Mouse (Mus musculus) frontal cortex, postnatal 10 days (tissue): ENCODE measurements at regions not wholly inside any gene's neighbourhood (a gene's known extent, or its start where the extent isn't known, plus 50 kb on each side); places are given as distances from the start of the nearest gene placed in this dataset.
"Not testable (repeated sequence)": the region's sequence is repeated elsewhere in the genome, so short reads cannot be mapped to it uniquely, and the experiment has no call there.

Source experiments
- DNase-seq, 2 experiments: peaks; one replicate each; pipeline ENCODE4 v3.0.0; 2022; ENCODE audit warnings: low spot score in 2 of 2, mixed read lengths in 1 of 2

DNA sequence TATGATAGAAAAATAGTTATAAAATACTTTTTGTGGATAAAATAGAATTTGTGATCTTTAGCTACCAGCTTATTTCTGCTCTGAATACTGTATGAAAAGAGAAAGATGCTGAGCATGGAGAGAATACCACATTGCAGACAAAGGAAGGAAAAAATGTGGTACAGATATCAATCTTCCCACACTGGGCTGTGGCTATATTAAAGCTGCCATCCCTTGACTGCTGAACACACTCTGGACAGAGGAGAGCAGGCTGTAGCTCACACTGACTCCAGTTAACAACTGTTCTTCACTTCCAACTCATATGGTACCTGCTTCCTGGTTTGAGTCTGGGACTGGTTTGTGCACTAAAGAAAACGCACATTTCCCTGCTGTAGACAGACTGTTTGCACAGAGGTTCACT, 76.7 kb upstream of the Try4 start:
- no peak for DNase-seq

DNA sequence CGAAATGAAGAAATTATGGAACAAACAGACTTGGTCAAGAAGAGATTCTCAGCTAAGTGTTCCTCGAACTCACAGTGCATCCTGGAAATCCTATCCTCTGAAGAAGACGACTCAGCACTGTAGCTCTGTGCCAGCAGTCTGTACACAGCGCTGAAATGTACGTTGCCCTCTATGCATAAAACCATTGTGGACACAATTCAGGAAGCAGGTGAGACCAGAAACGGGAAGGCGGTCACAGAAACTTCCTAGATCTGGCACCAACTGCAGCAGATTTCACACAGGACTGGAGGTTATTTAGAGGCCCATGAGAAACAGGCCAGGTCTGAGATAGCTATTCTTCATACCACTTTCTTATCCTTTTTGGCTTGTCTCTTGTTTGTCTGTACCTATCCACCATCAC, 83.7 kb upstream of the Try4 start:
- DNase-seq, result no peak

DNA sequence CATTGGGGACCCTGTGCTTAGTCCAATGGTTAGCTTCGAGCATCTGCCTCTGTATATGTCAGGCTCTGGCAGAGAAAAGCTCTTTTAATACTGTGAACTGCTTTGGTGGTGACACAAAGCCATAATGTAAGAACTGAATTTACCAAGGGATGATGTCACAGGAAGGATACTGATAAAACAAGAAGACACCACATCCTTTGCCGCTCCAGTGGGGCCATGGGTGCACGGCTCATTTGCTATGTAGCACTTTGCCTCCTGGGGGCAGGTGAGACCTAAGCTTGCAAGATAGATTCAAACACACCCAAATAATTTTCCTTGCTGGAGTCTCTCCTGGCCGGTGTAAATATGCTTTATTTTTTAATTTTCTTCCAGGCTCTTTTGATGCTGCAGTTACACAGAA, 86.2 kb upstream of the Try4 start:
- DNase-seq, result no peak

DNA sequence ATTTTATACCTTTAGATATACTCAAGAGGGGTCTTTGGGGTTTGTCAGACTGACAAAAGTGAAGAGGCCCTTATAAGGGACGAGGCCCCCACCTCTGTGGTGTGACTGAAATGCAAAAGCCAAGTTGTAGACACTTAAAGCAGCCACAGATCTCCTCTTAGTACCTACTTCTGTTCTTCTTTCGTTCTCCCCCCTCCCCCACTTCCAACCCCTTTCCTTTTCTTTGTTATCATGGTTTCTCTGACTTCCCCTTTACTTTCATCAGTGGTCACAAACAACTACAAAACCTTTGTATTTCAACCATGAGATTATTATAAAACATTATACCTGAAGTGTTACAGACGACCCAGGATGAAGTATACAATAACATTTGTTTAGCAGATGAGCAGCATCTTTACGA, 96.2 kb upstream of the Try4 start:
- no peak for DNase-seq

DNA sequence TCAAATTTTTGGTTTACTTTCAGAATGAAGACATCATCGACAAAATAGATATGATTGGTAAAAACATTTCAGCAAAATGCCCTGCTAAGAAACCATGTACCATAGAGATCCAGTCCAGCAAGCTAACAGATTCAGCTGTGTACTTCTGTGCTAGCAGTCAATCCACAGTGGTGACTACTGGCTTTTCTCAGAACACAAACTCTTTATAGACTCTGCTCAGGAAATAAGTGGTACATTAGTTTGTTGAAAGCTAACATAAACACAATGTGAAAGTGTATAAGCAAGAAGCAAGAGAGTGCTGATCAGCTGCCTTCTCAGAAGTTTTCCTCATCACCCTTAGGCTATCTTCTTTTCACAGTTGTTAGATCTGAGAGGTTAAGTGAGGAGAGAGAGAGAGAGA, 99.2 kb upstream of the Try4 start:
- no peak for DNase-seq

DNA sequence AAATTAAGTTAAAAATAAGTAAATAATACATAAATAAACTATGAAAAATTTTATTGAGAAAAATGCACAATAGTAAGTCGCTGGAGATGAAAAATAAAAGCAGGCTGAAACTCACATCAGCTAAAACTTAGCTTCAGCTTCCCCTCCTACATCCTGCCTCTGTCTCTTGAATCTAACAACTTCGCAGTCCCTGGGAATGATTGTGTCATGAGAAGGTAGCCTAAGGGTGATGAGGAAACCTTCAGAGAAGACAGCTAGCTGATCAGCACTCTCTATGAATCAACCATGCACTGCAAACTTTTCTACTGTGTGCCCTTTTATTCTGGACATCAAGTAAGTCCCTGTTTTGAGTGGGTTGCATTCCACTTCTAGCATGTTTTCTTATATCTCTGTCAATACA, 99.8 kb upstream of the Try4 start:
- no peak for DNase-seq

DNA sequence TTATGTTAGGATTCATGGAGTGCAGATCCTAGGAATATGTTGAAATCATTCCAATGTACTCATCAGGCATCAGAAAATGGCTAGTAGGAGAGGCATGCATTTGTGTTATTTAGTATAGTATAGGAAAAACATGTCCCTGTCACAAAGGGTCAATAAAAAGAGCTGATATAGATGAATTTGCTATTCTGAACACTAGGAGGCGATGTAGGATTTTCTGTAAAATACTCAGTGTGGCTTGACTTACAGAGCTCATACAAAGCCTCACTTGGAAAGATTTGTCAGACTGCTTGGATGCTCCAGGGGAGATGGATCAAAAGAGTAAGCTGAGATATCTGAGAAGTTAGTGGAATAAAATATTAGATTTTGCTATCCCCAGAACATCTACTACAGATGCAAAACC, 107.6 kb upstream of the Try4 start:
- no peak for DNase-seq

DNA sequence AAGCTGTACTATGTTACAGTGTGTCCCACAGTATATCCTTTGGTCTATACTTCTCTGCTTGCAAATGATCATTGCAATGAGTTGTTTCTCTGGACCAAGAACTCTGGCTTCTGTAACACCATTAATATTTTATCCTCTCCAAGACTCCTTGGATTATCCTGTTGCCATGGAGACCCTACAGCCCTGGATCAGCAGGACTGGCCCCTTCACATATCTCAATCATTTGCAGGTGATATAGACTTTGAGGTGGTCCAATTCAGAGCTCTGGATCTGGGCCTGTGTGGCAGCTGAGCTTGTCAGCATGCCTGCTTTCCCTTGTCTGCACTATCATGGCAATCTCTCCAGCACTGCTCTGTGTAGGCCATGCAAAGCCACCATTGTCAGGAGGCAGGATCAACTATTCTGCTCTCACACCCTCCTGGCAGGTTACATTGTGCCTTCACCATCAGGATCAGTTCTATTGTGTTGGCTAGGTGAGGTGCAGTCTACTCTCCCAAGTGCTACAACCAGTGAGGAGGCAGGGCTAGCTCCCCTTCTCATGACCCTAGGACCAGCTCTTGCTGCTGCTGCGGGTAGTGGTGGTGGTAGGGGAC, 110.2 kb upstream of the Try4 start:
- no peak for DNase-seq

DNA sequence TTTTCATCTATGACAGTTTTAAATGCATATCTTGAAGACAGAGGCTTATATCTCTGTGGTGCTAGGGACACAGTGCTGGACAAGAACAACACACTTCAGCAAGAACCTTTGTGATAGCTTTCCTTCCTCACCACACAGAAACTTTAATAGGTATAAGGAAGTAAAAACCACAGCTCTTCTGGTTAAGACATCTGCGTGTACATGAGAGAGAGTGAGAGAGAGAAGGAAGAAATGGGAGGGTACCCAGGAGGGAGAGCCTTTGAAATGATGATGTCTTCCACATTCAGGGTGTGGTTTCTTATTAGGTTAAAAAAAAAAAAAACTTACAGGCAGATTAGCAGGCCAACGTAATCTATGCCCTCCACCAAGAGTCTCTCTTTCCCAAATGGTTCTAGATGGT, 113.2 kb upstream of the Try4 start:
- DNase-seq, result no peak

DNA sequence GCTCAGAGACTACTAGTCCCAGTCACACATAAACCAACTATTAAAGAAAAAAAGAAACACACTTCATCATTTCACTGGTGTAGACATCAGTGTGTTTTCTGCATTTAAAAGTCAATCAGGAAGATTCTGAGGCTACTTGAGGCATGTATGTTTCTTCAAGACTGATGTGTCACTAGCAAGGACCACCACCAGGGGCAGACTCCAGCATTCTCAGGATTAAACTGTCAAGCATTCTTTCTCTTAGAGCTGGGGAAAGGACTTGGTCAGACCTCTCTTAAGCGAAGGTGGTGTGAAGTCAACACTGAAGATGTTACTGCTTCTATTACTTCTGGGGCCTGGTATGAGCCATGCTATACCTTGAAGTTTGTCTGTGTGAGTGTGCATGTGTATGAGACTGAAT, 114.1 kb upstream of the Try4 start:
- DNase-seq, result no peak

DNA sequence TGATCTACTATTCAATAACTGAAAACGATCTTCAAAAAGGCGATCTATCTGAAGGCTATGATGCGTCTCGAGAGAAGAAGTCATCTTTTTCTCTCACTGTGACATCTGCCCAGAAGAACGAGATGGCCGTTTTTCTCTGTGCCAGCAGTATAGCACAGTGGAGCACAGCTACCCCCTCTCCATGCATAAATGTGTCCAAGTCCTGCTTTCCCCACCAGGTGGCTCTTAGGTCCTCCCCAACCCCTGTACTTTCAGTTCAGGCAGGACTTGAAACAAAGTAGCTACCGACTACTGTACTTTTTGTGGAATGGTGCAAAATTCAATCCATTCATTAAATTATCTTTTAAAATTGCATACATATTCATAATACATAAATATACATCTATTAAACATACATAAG, 123.2 kb upstream of the Try4 start:
- no peak for DNase-seq

DNA sequence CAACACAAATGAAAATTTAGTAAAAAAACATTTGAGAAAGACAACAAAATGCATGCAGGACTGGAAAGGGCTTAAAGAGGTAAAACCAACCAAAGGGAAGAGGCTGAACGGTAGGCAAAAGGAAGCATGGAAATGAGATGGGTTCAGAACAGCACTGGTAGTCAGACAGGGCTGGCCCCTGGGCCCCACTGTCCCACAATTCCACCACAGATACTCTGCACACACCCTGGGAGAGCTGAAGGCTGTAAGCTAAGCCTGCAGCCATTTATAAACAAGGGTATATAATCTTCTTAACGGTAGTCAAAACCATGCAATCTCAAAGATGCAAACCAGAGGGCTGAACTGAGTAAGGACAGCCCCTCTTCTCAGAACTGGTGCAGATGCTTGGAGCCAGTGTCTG, 124.0 kb upstream of the Try4 start:
- no peak for DNase-seq

DNA sequence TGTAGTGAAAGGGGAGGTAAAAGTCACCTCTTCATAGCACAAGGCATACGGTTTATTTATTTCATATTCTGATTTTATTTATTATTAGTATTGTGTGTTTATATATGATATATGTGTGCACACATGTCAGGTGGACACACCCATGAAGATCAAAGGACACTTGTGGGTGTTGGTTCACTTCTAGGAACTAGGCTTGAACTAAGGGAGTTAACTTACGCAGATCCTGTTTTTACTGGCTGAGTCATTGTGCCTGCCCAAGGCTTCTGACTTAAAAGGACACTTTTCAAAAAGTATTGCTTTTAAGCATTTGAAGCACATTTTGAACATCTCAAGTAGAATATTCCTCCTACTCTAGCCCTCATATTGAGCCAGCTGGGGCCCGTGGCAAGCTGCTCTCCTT, 124.9 kb upstream of the Try4 start:
- DNase-seq, result no peak

DNA sequence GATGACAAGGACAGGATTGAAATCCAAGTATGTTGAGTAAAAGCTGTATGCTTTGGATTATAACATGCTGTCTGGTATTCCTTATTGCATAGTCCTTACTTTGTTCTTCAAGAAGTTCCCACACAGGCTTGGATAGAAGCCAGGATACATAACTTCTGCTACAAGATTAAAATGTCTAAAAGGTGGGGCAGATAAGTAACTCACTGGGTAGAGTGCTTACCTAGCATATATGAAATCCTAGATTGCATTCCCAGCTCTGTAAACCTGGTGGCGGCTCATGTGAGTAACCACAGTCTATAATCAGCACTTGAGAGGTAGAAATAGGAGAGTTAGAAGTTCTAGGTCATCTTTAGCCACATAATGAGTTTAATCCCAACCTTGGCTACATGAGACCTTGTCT, 126.0 kb upstream of the Try4 start:
- no peak for DNase-seq

DNA sequence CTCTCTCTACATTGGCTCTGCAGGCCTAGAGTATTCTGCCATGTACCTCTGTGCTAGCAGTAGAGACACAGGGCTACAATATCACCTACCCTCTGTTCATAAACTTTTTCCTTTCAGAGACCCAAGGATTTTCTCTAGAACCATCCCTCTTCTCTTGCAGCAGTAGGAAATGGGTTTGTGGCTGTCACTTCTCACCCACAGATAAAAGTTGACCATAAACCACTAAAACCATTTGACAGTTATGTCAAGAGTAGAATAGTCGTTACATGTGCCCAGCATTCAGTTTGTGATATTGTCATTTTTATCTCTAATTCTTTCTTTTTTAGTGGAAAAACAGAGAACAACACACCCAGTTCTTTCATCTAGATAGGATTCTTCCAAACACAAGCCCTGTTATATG, 128.2 kb upstream of the 2210010C04Rik start:
- no peak for DNase-seq

DNA sequence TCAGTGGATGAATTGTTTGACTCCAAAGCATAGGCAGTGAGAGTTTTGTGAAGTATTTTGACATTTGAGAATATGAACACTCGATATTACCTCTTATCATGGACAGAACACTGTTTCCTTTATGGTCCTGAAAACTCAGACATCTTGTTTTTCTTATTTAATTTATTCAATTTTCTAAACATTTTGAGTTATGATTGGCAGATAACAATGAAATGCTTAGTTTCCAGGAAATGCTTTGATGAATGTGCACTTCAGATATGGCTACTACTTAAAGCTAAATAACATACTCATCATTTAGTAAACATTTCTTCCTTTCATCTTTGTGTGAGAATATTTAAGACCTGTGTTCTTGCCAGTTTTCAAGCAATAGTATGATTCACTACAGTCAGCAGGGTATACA, 126.4 kb upstream of the 2210010C04Rik start:
- no peak for DNase-seq

DNA sequence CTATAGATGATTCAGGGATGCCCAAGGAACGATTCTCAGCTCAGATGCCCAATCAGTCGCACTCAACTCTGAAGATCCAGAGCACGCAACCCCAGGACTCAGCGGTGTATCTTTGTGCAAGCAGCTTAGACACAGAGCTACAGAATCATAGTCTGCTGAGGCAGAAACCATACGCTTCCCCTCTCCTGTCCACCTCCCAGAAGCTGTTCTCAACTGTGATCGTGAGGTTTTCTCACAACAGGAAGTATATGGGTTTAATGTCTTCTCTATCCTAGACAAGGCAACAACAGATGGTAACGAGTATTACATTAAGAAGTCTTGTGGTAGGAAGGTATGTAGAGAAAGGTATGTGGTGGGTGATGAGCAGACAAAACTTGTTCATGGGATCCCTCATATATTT, 116.8 kb upstream of the 2210010C04Rik start:
- no peak for DNase-seq

DNA sequence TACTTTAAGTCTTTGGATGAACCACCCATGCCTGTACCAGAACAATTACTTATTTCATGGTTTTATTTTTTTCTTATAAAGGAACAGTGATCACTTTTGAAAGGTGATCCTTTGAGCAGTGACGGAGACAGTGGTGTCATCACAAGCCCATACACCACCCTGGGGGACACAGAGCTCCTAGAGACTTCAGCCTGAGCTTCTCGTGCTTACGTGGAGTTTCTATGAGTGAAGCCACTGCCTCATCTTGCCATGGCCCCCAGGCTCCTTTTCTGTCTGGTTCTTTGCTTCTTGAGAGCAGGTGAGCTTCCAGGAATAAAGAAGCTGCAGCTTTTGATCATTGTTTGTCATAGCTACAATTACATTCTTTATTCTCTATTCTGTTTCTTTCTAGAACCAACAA, 116.2 kb upstream of the 2210010C04Rik start:
- no peak for DNase-seq

DNA sequence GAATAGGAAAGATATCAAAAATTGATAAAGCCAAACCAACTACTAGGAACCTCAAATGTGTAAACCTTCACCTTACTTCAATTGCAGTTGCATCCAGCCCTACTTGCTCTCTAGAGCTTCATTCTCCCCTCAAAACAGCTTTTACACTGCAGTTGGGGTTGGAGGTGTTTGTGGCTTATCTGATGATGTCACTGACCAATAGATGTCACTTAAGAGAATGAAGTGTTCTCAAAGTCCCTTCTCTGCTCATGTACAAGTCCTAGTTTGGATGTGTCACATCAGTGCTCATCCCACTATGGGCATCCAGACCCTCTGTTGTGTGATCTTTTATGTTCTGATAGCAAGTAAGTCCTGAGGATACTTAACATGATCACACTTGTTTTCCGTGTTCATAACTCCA, 105.6 kb upstream of the 2210010C04Rik start:
- no peak for DNase-seq

DNA sequence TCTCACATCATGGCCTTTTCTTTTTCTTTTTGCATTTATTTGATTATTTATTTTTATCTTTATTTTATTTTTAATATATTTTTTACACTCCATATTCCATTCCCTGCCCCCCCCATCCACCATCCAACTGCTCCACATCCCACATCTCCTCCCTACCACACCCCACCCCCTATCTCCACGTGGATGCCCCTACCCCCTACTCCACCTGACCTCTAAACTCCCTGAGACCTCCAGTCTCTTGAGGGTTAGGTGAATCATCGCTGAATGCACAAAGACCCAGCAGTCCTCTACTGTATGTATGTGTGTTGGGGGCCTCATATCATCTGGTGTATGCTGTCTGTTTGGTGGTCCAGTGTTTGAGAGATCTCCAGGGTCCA, 102.1 kb upstream of the 2210010C04Rik start:
- DNase-seq, result not testable (repeated sequence)

DNA sequence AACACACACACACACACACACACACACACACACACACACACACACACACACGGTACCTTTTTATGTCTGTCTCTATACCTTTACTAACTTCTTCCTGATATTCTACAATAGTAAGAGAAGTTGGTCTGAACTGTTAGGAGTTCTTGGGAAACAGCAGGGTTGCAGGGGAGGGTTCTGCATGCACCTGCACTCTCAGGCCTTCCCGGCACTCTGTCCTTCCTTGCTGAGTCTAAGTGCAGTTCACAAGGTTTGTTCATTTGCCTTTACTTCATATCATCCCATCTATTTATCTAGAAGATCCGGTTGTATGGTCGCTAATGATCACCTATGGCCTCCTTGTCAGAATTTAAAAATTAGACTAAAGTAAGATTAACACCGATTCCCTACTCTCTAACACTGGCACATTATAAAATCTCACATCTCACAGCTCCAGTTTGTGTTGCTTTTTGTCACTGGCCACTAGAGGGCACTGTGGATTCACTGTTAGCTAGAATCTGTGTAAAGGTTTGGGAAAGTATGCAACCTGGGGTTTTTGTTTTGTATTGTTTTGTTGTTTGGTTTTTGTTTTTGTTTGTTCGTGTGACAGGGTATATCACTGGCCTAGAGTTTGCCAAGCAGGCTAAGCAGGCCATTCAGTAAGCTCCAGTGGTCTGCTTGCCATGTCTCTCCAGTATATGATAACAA, 101.5 kb upstream of the 2210010C04Rik start:
- DNase-seq, result peak in 1 of 2 experiments; percentile 38

DNA sequence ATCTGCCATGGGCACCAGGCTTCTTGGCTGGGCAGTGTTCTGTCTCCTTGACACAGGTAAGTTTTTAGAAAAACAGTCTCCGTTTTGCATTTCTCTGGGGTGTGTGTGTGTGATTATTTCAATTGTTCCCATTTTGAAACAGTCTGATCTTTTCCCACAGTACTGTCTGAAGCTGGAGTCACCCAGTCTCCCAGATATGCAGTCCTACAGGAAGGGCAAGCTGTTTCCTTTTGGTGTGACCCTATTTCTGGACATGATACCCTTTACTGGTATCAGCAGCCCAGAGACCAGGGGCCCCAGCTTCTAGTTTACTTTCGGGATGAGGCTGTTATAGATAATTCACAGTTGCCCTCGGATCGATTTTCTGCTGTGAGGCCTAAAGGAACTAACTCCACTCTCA, 99.9 kb upstream of the 2210010C04Rik start:
- DNase-seq, result no peak

DNA sequence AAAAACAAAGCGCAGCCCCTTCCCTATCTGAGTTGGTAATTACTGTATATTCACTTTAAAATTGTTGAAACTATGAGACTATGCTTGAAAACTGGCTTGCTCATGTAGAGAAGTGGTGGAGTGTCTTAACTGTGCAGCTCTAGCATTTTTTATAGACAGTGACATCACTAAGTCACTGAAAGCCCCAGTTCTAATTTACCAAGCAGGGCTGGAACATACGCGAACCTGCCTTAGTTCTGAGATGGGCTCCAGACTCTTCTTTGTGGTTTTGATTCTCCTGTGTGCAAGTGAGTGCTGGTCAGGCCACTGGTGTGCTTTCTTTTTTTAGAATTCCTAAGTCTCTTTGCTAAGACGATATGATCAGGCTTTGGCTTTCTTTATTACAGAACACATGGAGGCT, 94.6 kb upstream of the 2210010C04Rik start:
- DNase-seq, result no peak

DNA sequence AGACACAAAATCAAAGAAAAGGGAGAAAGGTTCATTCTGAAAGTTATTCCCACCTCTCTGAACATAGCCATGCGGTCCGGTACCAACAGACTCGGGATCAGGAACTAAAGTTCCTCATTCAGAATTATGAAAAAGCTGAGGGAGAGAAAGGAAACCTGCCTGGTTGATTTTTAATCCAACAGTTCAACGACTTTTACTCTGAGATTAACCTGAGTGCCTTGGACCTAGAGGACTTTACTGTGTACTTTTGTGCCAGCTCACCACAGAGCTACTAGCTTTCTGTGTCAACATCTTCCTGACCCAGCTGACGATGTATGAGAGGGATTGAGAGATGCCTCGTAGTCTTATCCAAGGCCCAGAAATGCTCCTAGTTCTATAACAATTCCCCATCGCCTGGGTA, 92.5 kb upstream of the 2210010C04Rik start:
- no peak for DNase-seq
